Mouse (Mus musculus) intestine, postnatal 0 days (tissue): ENCODE data around the gene Padi1. TPM values are rescaled to one million over a fixed set of nuclear protein-coding genes. Genes with fewer than 3 reads are reported as not detected.

Experiments used
- ATAC-seq: fragments of 200-750 bp; cut with Nextera tagmentation; 2 replicates; pipeline ENCODE4 v1.8.0; 2017; ENCODE audit warnings: mild to moderate bottlenecking, moderate TSS enrichment, moderate library complexity
- H3K27ac ChIP-seq: fragments of 300-500 bp; sonication (generic); 2 replicates; pipeline ENCODE4 v1.5.1; 2014; ENCODE audit warnings: mild to moderate bottlenecking, low read depth, low read length, moderate library complexity
- H3K27me3 ChIP-seq: fragments of 300-500 bp; sonication (generic); replicated peaks from 2 replicates; pipeline ENCODE4 v1.6.1; 2014; ENCODE audit warnings: low read length, mixed read lengths; ENCODE audit not compliant: control insufficient read depth, insufficient read depth
- H3K36me3 ChIP-seq: fragments of 300-500 bp; sonication (generic); 2 replicates; pipeline ENCODE4 v1.6.1; 2014; ENCODE audit warnings: mild to moderate bottlenecking, moderate library complexity; ENCODE audit not compliant: control insufficient read depth, insufficient read depth
- H3K4me1 ChIP-seq: fragments of 300-500 bp; sonication (generic); replicated peaks from 2 replicates; pipeline ENCODE4 v1.6.1; 2014; ENCODE audit warnings: antibody characterized with exemption, low read length, mixed read lengths; ENCODE audit not compliant: control insufficient read depth, insufficient read depth
- H3K4me2 ChIP-seq: fragments of 300-500 bp; sonication (generic); replicated peaks from 2 replicates; pipeline ENCODE4 v1.6.1; 2014; ENCODE audit warnings: low read depth, mild to moderate bottlenecking, moderate library complexity
- H3K4me3 ChIP-seq: fragments of 300-500 bp; sonication (generic); 2 replicates; pipeline ENCODE4 v1.5.1; 2014; ENCODE audit warnings: low read depth, low read length
- H3K9ac ChIP-seq: fragments of 300-500 bp; sonication (generic); 2 replicates; pipeline ENCODE4 v1.6.1; 2014; ENCODE audit warnings: mild to moderate bottlenecking, low read depth, low read length
- H3K9me3 ChIP-seq: fragments of 300-500 bp; sonication (generic); 2 replicates; pipeline ENCODE4 v1.6.1; 2016; ENCODE audit warnings: mixed run types; ENCODE audit not compliant: control insufficient read depth
- CTCF ChIP-seq: sonication (generic); IDR thresholded peaks from 2 replicates; pipeline ENCODE4 v1.5.1; 2016; ENCODE audit warnings: low read depth, mild to moderate bottlenecking, control low read depth, antibody characterized with exemption, moderate library complexity
- WGBS: fragments of 180-500 bp; shearing (Covaris S2); extraction: QIAGEN DNeasy Blood & Tissue Kit; methylation state at CpG from one replicate; pipeline ENCODE4 v1.1.7; 2014; 5-methylcytosine and 5-hydroxymethylcytosine counted together
- polyA plus RNA-seq: library from polyadenylated mRNA; unstranded; fragments of >200 nt; fragmentation: Nextera tagmentation; extraction: Ambion mirVana; gene quantifications from 2 replicates; pipeline ENCODE4 v1.2.1, GENCODE M21; 2015

Padi1 gene
- polyA plus RNA-seq, 1 experiment from 2014 or later = 0.47 TPM

DNA sequence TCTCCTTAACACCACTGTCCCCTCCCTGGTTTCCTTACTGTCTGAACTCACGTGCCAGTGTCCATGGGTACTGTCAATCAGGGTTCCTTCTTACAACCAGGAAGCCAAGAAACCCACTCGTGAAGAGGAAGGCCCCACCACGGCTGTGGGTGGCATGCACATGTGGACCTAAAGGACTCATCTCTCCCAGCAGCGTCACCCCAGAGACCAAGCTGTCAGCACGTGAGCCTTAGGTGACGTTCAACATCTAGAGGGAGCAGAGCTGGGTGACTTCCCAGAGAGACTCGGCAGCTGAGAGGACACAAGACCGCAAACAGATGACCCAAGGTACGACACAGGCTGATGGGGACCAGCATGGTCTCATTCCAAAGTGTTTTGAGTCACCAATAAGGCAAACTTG, 31.9 kb upstream of the Padi1 start:
- Histone ChIP-seq H3K4me1 (0 out of 2 replicates have a peak, but pooled peaks cover 7% of the 10 kb centered on the region), H3K9me3 (no peaks in the 10 kb centered on the region), H3K9ac (no peak overlapping the region), H3K27ac (no peak overlapping the region), H3K27me3 (no peaks in the 10 kb centered on the region), H3K36me3 (no peaks in the 10 kb centered on the region), H3K4me3 (no peak overlapping the region), H3K4me2 (no peak overlapping the region)
- no peak for TF ChIP-seq CTCF
- WGBS = 77% methylated on average over 9 of the region's 9 CpGs
- no peak for ATAC-seq

DNA sequence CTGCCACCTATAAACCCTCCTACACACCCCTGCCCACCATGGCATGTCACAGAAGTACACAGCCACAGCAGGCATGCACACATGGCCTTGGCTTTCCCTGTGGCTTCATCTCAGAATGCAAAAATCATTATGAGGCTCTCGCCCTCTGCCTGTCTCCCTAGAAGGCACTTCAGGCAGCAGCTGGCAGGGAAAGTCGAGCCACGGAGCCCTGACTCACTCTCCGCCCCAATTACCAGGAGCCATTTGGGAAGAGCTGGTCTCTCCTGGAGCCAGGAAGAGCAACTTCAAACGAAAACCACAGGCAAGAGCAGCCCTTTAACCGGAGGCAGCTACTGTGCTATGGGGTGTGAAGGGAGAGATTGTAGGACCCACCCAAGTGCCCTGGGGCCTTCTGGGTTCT, 31.1 kb upstream of the Padi1 start:
- WGBS = 49% methylated on average over 6 of the region's 6 CpGs
- Histone ChIP-seq H3K4me2 (no peak overlapping the region), H3K4me3 (no peak overlapping the region), H3K4me1 (peaks cover 7% of the 10 kb centered on the region; the same call in 1 of the 2 replicates), H3K36me3 (no peaks in the 10 kb centered on the region), H3K27me3 (no peaks in the 10 kb centered on the region), H3K27ac (no peak overlapping the region), H3K9me3 (no peaks in the 10 kb centered on the region), H3K9ac (no peak overlapping the region)
- ATAC-seq = no peak
- TF ChIP-seq CTCF = no peak

DNA sequence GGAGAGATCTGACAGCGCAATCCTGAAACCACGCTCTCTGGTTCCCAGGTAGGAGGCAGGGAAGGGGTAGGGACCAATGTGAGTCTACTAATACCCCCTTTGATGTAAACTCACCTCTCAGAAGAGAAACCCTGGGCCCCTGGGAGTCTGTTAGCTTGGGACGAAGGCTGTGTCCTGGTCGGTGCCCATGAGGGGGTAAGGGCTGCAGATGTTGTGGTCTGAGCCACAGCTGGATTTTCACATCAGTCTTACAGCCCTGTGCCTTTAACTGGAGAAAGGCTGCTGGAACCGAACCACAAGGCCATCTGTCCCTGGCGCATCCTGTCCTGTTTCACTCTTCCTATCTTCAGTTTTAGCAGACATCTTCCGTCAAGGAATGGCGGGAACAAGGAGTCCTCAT, 30.6 kb upstream of the Padi1 start:
- peaks cover 7% of the 10 kb centered on the region; the same call in 1 of the 2 replicates for H3K4me1 ChIP-seq
- no peak overlapping the region for H3K4me2 ChIP-seq
- no peaks in the 10 kb centered on the region for H3K36me3 ChIP-seq
- no peak overlapping the region for H3K27ac ChIP-seq
- H3K27me3 ChIP-seq = no peaks in the 10 kb centered on the region
- TF ChIP-seq CTCF = no peak
- WGBS = 87% methylated on average over 8 of the region's 8 CpGs
- no peak overlapping the region for H3K4me3 ChIP-seq
- ATAC-seq = no peak
- no peak overlapping the region for H3K9ac ChIP-seq
- no peaks in the 10 kb centered on the region for H3K9me3 ChIP-seq

DNA sequence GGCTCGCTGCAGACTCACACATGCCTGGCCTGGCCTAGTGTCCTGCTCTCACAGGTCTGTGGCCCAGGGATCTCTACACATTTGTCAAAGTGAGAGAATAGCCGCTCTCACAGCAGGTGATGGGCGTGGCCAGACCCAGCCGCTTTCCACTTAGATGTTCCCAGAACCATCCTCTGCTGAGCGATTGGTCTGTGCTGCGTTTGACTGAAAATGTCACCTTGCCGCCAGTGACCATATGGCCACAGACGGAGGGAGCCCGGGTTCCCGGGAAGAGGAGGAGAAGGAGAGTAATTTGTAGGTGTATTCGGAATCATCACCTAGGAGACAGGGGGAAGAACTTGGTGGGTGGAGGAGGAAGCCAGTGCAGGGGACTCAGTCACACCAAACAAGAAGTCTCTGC, 27.4 kb upstream of the Padi1 start:
- no peak overlapping the region for H3K9ac ChIP-seq
- WGBS = 47% methylated on average over 11 of the region's 11 CpGs
- no peak overlapping the region for H3K27ac ChIP-seq
- H3K4me2 ChIP-seq = no peak overlapping the region
- no peak overlapping the region for H3K4me3 ChIP-seq
- H3K9me3 ChIP-seq = no peaks in the 10 kb centered on the region
- no peak for ATAC-seq
- peaks cover 4% of the 10 kb centered on the region; the same call in 1 of the 2 replicates for H3K4me1 ChIP-seq
- no peaks in the 10 kb centered on the region for H3K27me3 ChIP-seq
- TF ChIP-seq CTCF = no peak
- no peaks in the 10 kb centered on the region for H3K36me3 ChIP-seq

DNA sequence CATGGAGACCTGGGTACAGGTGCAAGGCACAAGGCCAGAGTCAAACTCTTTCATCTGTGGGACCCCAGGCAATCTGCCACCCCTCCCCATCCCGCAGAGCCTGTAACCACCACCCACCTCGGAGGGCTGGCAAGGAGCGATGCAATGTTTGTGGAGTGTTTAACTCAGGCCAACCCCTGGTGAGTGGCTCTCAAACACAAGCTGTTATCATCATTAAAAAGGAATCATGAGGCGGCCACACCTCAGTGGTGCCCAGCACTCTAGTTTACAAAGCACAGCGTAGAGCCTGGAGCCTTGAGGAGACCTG, 27.1 kb upstream of the Padi1 start:
- Histone ChIP-seq H3K27me3 (no peaks in the 10 kb centered on the region), H3K4me3 (no peak overlapping the region), H3K4me1 (peaks cover 4% of the 10 kb centered on the region; the same call in 1 of the 2 replicates), H3K4me2 (no peak overlapping the region; the same call in 1 of the 2 replicates), H3K36me3 (no peaks in the 10 kb centered on the region), H3K9ac (no peak overlapping the region), H3K9me3 (no peaks in the 10 kb centered on the region), H3K27ac (peak overlapping the region; percentile 60)
- 53% methylated on average over 5 of the region's 5 CpGs for WGBS
- no peak for TF ChIP-seq CTCF
- ATAC-seq = peak; percentile 9; the same call in 1 of the 2 replicates

DNA sequence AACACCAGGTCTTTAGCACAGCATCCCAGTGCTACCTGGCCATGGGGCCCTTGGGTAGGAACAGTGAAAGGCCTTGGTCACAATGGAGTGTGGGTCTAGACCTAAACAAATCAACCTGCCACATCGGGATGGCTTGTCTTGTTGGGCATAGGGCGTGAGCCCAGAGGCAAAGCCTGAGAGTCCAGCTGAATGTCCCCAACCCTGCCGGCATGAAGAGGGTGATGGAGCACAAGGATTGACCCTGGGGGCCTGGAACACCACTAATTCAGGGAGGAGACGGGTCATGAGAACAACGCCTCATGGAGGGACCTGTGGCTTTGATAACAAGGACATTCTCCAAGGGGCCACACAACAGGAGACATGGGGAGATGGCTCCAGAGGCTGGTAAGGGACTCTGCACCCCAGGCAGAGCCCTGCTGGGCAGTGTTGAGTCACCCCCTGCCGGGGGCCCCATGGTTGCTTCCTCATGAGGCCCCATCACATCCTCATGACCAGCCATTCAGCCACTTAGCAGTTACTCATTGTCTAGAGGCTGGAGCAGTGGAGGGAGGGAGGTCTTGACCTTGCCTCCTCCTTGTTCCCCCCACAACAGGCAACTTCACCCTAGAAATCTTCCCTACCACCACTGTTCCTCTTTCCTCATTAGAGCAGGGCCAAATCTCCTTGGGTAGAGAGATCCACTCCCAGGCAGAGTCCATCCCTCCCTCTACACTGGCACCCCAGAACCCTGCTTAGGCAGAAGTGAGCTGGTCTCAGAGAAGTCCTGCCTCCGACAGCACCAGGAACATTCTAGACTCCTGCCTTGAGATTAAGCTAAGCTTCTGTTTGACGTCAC, 26.5 kb upstream of the Padi1 start:
- ATAC-seq = peak; percentile 93
- Histone ChIP-seq H3K9ac (no peak overlapping the region), H3K27ac (peak overlapping the region; percentile 60), H3K27me3 (no peaks in the 10 kb centered on the region), H3K4me3 (no peak overlapping the region), H3K9me3 (no peaks in the 10 kb centered on the region), H3K4me2 (no peak overlapping the region; the same call in 1 of the 2 replicates), H3K36me3 (no peaks in the 10 kb centered on the region), H3K4me1 (peaks cover 4% of the 10 kb centered on the region; the same call in 1 of the 2 replicates)
- 53% methylated on average over 8 of the region's 8 CpGs for WGBS
- peak; percentile 32 for TF ChIP-seq CTCF
